Mouse (Mus musculus): ENCODE results near the gene BB287469. TPM values are rescaled to one million over a fixed set of nuclear protein-coding genes. Genes with fewer than 3 reads are reported as not detected.

Gene BB287469
- polyA plus RNA-seq, 1 experiment from 2014 or later: not detected

Other genes starting within 250 kb of the BB287469 start
- not detected in 2 replicates for gene Oog1, start 213.9 kb upstream of the BB287469 start, polyA plus RNA-seq (2015; fragmentation: Nextera tagmentation; extraction: Ambion mirVana)
- not detected in 2 replicates for gene Gm4027, start 197.7 kb upstream of the BB287469 start, polyA plus RNA-seq (2015; fragmentation: Nextera tagmentation; extraction: Ambion mirVana)
- not detected in 2 replicates for gene Gm16381, start 172.0 kb upstream of the BB287469 start, polyA plus RNA-seq (2015; fragmentation: Nextera tagmentation; extraction: Ambion mirVana)
- not detected in 2 replicates for gene Gm21319, start 40.8 kb upstream of the BB287469 start, polyA plus RNA-seq (2015; fragmentation: Nextera tagmentation; extraction: Ambion mirVana)
- not detected in 2 replicates for gene Gm21936, start 21.1 kb upstream of the BB287469 start, polyA plus RNA-seq (2015; fragmentation: Nextera tagmentation; extraction: Ambion mirVana)
- not detected in 2 replicates for gene Gm2001, start 25.8 kb downstream of the BB287469 start, polyA plus RNA-seq (2015; fragmentation: Nextera tagmentation; extraction: Ambion mirVana)
- gene Gm2016, start 57.5 kb downstream of the BB287469 start, polyA plus RNA-seq (2015; fragmentation: Nextera tagmentation; extraction: Ambion mirVana): 0.13 TPM in 1 of 2 replicates, not detected in the other
- gene Gm2022, start 78.8 kb downstream of the BB287469 start, polyA plus RNA-seq (2015; fragmentation: Nextera tagmentation; extraction: Ambion mirVana): not detected in 2 replicates
- not detected in 2 replicates for gene Gm2035, start 103.3 kb downstream of the BB287469 start, polyA plus RNA-seq (2015; fragmentation: Nextera tagmentation; extraction: Ambion mirVana)
- gene Gm2042, start 137.5 kb downstream of the BB287469 start, polyA plus RNA-seq (2015; fragmentation: Nextera tagmentation; extraction: Ambion mirVana): not detected in 2 replicates
- gene Gm2075, start 195.3 kb downstream of the BB287469 start, polyA plus RNA-seq (2015; fragmentation: Nextera tagmentation; extraction: Ambion mirVana): not detected in 2 replicates
- gene Gm6803, start 202.2 kb downstream of the BB287469 start, polyA plus RNA-seq (2015; fragmentation: Nextera tagmentation; extraction: Ambion mirVana): not detected in 2 replicates
- not detected in 2 replicates for gene Gm2056, start 210.4 kb downstream of the BB287469 start, polyA plus RNA-seq (2015; fragmentation: Nextera tagmentation; extraction: Ambion mirVana)